Mouse (Mus musculus) layer of hippocampus, postnatal 14 days (tissue): ENCODE measurements around the gene Epha3. TPM values are rescaled to one million over a fixed set of nuclear protein-coding genes. Genes with fewer than 3 reads are reported as not detected.

Experiments used
- DNase-seq, 2 experiments: peaks; one replicate each; pipeline ENCODE4 v3.0.0; 2021 to 2022; ENCODE audit warnings: low spot score in 2 of 2, mixed read lengths in 1 of 2
- total RNA-seq, 2 experiments: library from RNA; stranded (reverse); gene quantifications; 2 replicates each; pipeline ENCODE4 v1.2.3; 2021

Gene Epha3
- total RNA-seq, 2 experiments from 2014 or later = 22.9 to 24.0 TPM

- DNase-seq = no peak
Observed at GRCm38 (mm10) chr16:63665897-63666464, 198.0 kb downstream of the Epha3 start.

DNA sequence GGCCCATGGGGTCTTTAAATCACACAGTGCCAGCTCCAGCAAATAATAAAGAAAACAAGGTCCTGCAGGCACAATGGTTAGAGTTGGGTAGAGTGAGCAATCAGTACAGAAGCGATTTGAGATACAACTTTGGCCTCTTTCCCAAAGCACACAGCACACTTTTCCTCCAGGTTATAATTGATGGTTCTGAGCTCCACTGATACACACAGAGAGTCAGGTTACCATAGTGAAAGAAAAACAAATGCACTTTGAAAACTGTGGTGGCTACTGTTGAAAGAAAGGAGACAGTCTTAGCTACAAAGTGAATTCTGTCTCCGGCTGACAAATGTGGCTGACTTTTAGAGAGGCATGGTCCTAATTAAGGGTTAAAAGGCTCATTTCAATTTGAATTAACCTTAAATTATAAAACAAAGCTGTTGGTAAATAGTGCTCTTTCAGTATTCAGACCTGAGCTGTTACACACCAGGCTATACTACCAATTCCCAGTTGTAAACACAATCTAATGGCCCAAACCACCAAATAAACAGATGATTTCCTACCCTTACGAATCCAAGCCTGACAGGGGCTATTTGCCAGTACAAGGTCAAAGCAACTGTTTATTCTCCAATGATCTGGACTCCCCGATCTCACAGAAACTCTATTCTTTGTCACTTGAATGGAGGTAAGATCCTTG, 205.5 kb downstream of the Epha3 start:
- DNase-seq = no peak

DNA sequence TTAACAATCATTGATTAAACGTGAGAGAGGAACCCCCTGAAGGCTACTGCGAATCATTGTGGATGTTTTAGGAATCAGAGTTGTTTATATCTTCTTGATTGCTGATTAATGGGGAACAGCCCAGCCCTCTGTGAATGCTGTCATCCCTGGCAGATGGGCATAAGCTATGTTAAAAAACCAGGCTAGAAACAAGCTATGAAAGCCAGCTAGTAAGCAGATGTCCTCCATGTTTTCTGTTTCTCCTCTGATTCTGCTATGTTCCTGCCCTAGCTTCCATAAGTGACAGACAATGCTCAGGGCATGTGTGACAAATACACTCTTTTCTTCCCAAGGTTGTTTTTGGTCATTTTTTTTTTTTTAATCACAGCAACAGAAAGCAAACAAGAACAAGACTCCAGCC, 206.2 kb downstream of the Epha3 start:
- peak in 1 of 2 experiments; percentile 59 for DNase-seq

DNA sequence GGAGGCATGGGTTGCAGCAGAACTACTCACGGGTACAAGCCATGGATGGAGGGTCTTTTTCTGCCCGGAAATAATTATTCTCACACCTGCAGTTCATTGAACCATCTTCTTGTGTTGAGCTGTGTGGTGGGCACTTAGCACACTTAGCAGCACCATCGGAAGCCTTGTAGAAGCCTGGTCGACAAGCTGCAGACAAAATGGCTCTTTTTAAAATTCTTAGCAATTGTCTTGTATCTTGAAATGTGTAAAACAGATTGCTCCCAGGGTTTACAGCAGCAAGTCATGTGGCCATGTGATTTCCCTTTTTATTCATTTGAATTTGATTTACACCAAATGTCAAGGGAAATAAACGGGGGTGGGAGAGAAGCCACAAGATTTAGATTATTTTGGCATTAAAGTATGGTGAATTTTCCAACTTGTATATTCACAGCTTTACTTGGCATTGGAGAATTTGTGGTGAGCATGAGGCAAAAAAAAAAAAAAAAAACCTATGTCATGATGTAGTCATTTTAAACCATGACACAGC, 210.5 kb downstream of the Epha3 start:
- no peak for DNase-seq

DNA sequence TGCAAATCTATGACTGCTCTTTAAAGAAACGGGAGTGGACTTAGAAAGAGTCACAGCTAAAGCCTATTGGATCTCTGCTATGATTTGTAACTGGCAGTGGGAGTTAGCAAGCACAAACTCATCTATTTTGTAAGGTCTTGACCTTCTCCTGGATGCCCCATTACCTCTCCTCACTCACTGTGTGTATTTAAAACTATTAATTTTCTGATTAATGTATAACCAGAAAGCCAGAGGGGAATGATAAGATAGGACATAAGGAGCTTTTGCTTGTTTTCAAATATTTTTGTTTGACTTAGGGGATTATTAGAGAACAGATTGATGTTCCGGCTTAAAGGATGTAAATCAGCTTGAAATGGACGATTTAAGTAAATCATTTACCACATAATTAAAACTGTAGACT, 213.2 kb downstream of the Epha3 start:
- DNase-seq = no peak

- DNase-seq = no peak
Observed at GRCm38 (mm10) chr16:63646577-63646976, 217.4 kb downstream of the Epha3 start.

GRCm38 (mm10) chr16:63642641-63643040, 221.3 kb downstream of the Epha3 start:
- DNase-seq = no peak

- DNase-seq = no peak
Observed at GRCm38 (mm10) chr16:63641603-63642002, 222.4 kb downstream of the Epha3 start.

DNA sequence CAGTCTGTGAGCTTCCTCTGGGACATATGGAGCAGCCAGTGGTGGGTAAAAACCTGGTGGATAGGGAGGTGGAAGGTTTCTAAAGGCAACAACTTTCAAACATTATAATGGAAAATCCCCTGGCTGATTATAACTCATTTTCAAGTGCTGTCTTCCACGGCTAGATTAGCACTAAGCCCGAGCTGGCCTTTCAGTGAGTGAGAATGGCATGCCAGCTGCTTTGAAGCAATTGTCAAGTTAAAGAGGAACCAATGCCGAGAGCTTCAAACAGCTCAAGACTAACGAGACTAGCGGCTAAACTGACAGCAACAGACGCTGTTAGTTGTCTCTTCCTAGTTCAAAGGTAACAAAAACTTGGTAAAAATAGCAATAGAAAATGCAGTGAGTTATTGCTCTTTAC, 225.3 kb downstream of the Epha3 start:
- DNase-seq = no peak

DNA sequence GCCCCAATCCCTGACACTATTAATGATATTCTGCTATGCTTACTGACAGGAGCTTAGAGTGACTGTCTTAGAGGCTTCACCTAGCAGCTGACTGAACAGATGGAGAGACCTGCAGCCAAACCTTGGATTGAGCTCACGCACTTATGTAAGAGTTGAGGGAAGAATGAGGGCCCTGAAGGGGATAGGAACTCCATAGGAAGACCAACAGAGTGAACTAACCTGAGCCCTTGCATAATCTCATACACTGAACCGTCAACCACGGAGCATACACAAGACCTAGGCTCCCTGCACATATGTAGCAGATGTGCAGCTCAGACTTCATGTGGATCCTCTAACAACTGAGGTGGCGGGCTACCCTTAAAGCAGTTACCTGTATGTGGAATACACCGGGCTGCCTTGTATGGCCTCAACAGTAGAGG, 230.2 kb downstream of the Epha3 start:
- no peak for DNase-seq

GRCm38 (mm10) chr16:63625229-63625628, 238.7 kb downstream of the Epha3 start:
- no peak for DNase-seq

DNA sequence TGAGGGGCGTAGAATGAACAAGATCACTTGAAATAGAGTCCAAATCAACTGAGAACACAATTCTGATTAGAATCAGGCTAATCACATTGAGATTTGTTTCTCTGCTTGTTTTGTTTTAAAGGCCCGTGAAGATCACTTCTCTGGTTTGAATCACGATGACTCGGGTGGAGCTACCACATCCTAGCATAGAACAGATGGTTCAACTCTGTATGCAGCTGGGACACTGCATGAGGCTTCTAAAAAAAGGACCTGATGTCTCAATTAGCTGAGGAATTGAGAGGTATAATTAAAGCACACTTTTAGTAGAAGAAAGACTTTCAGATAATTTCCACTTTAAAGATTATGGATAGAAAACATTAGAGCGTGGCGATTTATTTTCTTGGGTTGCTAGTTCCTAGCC, 242.1 kb downstream of the Epha3 start:
- no peak for DNase-seq

DNA sequence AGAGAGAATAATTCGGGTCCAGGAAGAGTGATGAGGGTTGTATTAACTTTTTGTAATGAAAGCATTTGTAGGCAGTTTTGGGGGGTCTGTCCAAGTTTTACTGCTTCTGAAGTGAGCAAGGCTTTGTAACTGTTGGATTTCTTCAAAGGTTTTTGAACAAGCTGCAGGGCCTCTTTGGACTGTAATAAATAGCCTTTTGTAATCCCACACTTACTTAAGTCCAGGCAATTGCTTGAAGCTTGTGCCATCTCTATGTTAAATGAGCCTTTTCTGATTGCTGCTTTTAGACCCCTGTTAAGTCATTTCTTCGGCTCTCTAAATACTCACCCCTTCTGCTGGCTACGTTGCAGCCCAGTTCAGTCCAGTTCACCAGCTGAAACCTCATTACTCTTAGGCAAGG, 248.6 kb downstream of the Epha3 start:
- DNase-seq = no peak

DNA sequence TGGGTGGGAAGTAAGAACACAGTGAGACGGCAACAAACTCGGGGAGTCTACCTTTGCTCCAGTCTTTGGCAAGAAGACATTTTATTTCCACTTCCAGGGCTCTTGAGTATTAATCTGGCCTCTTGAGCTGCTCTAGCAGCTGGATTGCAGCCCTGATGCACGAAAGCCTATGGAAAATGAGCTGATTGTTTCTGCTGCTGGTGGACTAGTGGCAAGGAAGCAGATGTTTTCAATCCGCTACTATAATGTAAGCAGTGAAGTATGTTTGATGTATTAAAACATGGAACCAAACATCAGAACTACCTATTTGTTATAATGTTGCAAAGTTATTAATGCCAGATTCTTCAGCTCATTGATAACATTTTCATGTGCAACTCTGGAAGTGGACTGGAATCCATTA, 251.0 kb downstream of the Epha3 start:
- no peak for DNase-seq

- DNase-seq = no peak
Observed at GRCm38 (mm10) chr16:63600229-63600628, 263.7 kb downstream of the Epha3 start.

- DNase-seq = no peak
Observed at GRCm38 (mm10) chr16:63594656-63595055, 269.3 kb downstream of the Epha3 start.

DNA sequence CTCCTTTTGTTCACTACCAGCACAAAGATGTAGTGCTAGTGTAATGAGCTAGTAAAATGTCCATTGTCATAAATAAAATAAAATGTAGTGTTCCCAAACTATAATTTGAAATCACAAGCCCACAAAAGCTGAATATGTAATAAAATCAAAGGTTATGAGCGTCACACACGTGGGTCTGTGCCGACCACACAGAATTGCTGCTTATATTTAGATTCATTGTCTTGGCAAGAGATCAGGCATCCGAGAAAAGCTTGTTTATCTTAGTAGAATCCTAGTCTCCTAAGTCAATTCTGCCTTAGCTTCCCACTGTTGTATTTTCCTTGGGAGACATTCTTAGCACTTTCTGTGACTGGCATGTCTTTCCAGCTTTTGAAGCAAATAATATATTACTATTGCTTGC, 294.2 kb downstream of the Epha3 start:
- no peak for DNase-seq

- DNase-seq = no peak
Observed at GRCm38 (mm10) chr16:63566106-63566836, 297.7 kb downstream of the Epha3 start.

DNA sequence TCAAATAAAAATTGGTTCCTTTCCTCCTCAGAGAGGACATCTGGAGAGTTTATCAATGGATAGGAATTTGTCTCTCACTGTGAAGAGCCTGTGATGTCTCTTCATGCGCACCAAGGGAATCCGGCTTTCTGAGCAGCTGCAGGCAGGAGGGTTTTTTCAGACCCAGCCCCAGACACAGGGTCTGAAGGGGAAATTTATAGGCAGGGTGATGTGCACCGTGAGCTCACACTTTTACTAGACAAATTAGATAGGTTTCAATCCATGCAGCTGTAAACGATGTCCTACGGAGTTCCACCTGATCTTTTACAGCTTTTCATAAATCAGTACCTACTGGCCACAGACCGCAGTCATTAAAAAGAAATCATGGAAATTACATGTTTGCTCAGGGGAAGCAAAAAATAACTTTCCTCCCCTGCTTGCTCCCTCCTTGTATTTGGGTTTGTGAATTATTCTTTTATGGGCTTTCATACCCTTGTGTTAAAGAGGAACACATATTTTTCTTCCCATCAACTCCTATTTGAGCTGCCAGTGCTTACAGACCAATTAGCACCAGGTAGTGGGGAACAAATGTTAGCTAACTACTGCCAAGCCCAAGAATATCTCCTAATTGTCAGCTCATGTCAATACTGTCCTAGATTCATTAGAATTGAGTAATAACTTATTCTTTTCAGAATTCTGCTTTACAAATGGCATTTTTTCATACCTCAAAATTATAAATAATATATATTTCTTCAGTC, 307.4 kb downstream of the Epha3 start:
- no peak for DNase-seq

DNA sequence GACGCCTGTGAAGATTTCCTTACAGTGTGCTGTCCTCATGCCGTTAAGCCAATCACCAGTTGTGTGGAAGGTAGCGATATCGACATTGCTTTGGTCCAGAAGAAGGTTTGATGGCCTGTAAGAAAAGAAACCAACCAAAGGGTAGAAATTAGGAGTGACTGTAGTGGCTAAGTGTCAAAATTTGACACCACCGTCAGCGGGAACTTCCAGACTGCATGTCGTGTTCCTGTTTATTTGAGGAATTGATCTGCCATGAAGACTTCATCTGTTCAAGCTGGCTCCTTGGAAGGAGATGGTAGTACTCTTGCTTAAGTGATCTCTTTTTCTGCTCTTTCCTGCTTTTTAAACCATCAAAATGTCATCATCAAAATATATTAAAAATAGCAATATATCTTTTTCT, 311.4 kb downstream of the Epha3 start:
- DNase-seq = no peak

DNA sequence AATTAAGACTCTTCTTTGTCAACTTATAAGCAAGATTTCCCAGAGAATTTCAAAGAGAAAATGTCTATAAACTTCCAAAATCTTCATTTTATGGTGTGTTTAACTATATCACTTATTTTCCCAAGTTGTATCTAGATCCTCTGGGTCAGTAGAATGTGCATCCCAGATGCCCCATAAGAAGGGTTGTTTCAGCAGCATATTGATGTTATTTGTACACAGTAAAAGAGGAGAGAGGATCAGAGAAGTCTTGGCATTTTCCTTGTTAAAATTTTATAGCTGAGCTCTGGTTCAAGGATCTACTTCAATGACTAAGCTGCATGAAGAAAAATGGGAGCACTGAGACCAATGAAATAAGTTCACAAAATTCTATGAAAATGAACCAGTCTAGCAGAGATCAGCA, 324.5 kb downstream of the Epha3 start:
- DNase-seq = no peak

DNA sequence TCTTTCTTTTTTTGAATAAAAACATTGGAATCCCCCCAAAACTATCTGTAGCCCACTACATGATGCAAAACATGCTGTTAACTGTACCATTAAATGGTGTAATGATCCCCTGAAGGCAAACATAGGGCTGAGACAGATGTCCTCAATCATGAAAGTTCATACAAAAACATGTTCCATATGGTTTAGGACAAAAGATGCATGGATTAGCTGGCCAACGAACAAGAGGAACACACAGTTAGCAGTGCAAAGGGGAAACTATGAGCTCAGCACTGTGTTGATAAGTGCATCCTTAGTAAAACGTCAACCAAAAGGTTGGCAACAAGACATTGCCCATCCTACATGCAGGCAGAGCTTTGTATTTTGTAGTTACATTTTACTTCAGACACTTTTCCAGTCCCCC, 335.2 kb downstream of the Epha3 start:
- no peak for DNase-seq
